Mouse (Mus musculus) layer of hippocampus, postnatal 25 days (tissue): ENCODE results near the gene Lrp6. TPM values are rescaled to one million over a fixed set of nuclear protein-coding genes. Genes with fewer than 3 reads are reported as not detected.

ENCODE experiments used
- DNase-seq, 2 experiments: peaks; one replicate each; pipeline ENCODE4 v3.0.0; 2022; ENCODE audit warnings: mixed read lengths in 2 of 2, low spot score in 1 of 2; ENCODE audit errors: extremely low spot score in 1 of 2
- total RNA-seq, 2 experiments: library from RNA; stranded (reverse); gene quantifications; 2 replicates each; pipeline ENCODE4 v1.2.3; 2021

The Lrp6 gene
- total RNA-seq, 2 experiments from 2014 or later, result 48.3 to 49.3 TPM

GRCm38 (mm10) chr6:134402914-134403683 lies 163.7 kb downstream of the Lrp6 start:
- peak; percentile 39 to 79 for DNase-seq

Other genes with a start within 250 kb of the Lrp6 start
- not detected for gene Bcl2l14, start 170.6 kb downstream of the Lrp6 start, total RNA-seq
- gene Mansc1, start 65.5 kb upstream of the Lrp6 start, total RNA-seq, result 1 to 10 TPM; 6.9 to 7.9 TPM
- gene Borcs5, start 72.5 kb upstream of the Lrp6 start, total RNA-seq, result 10 to 100 TPM; 36.1 to 39.2 TPM
- 10 to 100 TPM in 1 of 2 experiments, 1 to 10 TPM in 1; 8.9 to 10.4 TPM for gene Dusp16, start 225.7 kb upstream of the Lrp6 start, total RNA-seq